Mouse (Mus musculus) kidney, embryonic 16.5 days (tissue): ENCODE measurements around the gene Fam214b. TPM values are rescaled to one million over a fixed set of nuclear protein-coding genes. Genes with fewer than 3 reads are reported as not detected.
"Not testable (repeated sequence)": the region's sequence is repeated elsewhere in the genome, so short reads cannot be mapped to it uniquely, and the experiment has no call there.

Experiments
- ATAC-seq: fragments of 200-750 bp; cut with Nextera tagmentation; 2 replicates; pipeline ENCODE4 v1.8.0; 2017; ENCODE audit warnings: moderate TSS enrichment; ENCODE audit not compliant: low FRiP score, low TSS enrichment
- H3K27ac ChIP-seq: fragments of 300-500 bp; sonication (generic); 2 replicates; pipeline ENCODE4 v1.5.1; 2014; ENCODE audit warnings: low read length
- H3K27me3 ChIP-seq: fragments of 300-500 bp; sonication (generic); 2 replicates; pipeline ENCODE4 v1.6.1; 2014; ENCODE audit warnings: low read length, control low read depth, mixed read lengths; ENCODE audit not compliant: insufficient read depth
- H3K36me3 ChIP-seq: fragments of 300-500 bp; sonication (generic); 2 replicates; pipeline ENCODE4 v1.6.1; 2014; ENCODE audit warnings: low read length, control low read depth, mixed read lengths; ENCODE audit not compliant: insufficient read depth
- H3K4me1 ChIP-seq: fragments of 300-500 bp; sonication (generic); 2 replicates; pipeline ENCODE4 v1.6.1; 2014; ENCODE audit warnings: low read length, control low read depth, mixed read lengths; ENCODE audit not compliant: insufficient read depth
- H3K4me2 ChIP-seq: fragments of 300-500 bp; sonication (generic); replicated peaks from 2 replicates; pipeline ENCODE4 v1.6.1; 2014; ENCODE audit warnings: low read depth, low read length
- H3K4me3 ChIP-seq: fragments of 300-500 bp; sonication (generic); 2 replicates; pipeline ENCODE4 v1.5.1; 2014; ENCODE audit warnings: mild to moderate bottlenecking, low read length
- H3K9ac ChIP-seq: fragments of 300-500 bp; sonication (generic); replicated peaks from 2 replicates; pipeline ENCODE4 v1.6.1; 2014; ENCODE audit warnings: low read length
- H3K9me3 ChIP-seq: fragments of 300-500 bp; sonication (generic); 2 replicates; pipeline ENCODE4 v1.6.1; 2016; ENCODE audit warnings: low read length, control low read depth
- WGBS: fragments of 180-500 bp; shearing (Covaris S2); extraction: QIAGEN DNeasy Blood & Tissue Kit; methylation state at CpG from one replicate; pipeline ENCODE4 v1.1.7; 2014; 5-methylcytosine and 5-hydroxymethylcytosine counted together
- polyA plus RNA-seq: library from polyadenylated mRNA; unstranded; fragments of >200 nt; fragmentation: Nextera tagmentation; extraction: Ambion mirVana; gene quantifications from 2 replicates; pipeline ENCODE4 v1.2.1, GENCODE M21; 2015

The Fam214b gene
- polyA plus RNA-seq, 1 experiment from 2014 or later: 11.7 TPM

GRCm38 (mm10) chr4:43000141-43000986 is 45.7 kb downstream of the Fam214b start, which contains the start of gene Vcp:
Gene Vcp (minus strand): TSS chr4:43000507.
- not testable (repeated sequence) for H3K36me3 ChIP-seq, H3K27me3 ChIP-seq, H3K9me3 ChIP-seq
- H3K27ac ChIP-seq: peak within 1 kb of the TSS; percentile 100
- WGBS: under 1% methylated on average over 50 of the region's 56 CpGs
- ATAC-seq: peak; percentile 99
- peak within 1 kb of the TSS; percentile 74 for H3K4me3 ChIP-seq
- peak within 1 kb of the TSS; percentile 86 for H3K4me2 ChIP-seq
- H3K4me1 ChIP-seq: peaks cover 22% of the 10 kb centered on the region
- peak within 1 kb of the TSS; percentile 85 for H3K9ac ChIP-seq

GRCm38 (mm10) chr4:42999451-43000140 is 46.4 kb downstream of the Fam214b start:
- H3K36me3 ChIP-seq: peaks cover 9% of the 10 kb centered on the region
- H3K4me1 ChIP-seq: peaks cover 22% of the 10 kb centered on the region
- no peaks in the 10 kb centered on the region for H3K27me3 ChIP-seq
- H3K9ac ChIP-seq: peak overlapping the region; percentile 85
- H3K4me3 ChIP-seq: peak overlapping the region; percentile 74
- peak; percentile 91 for ATAC-seq
- peak overlapping the region; percentile 86 for H3K4me2 ChIP-seq
- H3K9me3 ChIP-seq: no peaks in the 10 kb centered on the region
- WGBS: under 1% methylated on average over 51 of the region's 51 CpGs
- H3K27ac ChIP-seq: peak overlapping the region; percentile 100

- peak overlapping the region; percentile 85; the same call in 1 of the 2 replicates for H3K9ac ChIP-seq
- H3K36me3 ChIP-seq: peaks cover 25% of the 10 kb centered on the region
- WGBS: 50% methylated on average over 2 of the region's 2 CpGs
- H3K4me3 ChIP-seq: peak overlapping the region; percentile 74; the same call in 1 of the 2 replicates
- ATAC-seq: no peak
- no peaks in the 10 kb centered on the region for H3K9me3 ChIP-seq
- peak overlapping the region; percentile 86 for H3K4me2 ChIP-seq
- peaks cover 22% of the 10 kb centered on the region for H3K4me1 ChIP-seq
- H3K27me3 ChIP-seq: no peaks in the 10 kb centered on the region
- no peak overlapping the region for H3K27ac ChIP-seq
Observed at GRCm38 (mm10) chr4:42998022-42998421, 48.0 kb downstream of the Fam214b start.

- H3K4me2 ChIP-seq: no peak overlapping the region
- no peak overlapping the region for H3K4me3 ChIP-seq
- H3K27me3 ChIP-seq: no peaks in the 10 kb centered on the region
- H3K36me3 ChIP-seq: peaks cover 87% of the 10 kb centered on the region
- no peak for ATAC-seq
- WGBS: 81% methylated on average over 1 of the region's 1 CpGs
- H3K27ac ChIP-seq: no peak overlapping the region
- H3K9me3 ChIP-seq: no peaks in the 10 kb centered on the region
- H3K4me1 ChIP-seq: no peaks in the 10 kb centered on the region
- no peak overlapping the region for H3K9ac ChIP-seq
Observed at GRCm38 (mm10) chr4:42988296-42988695, 57.7 kb downstream of the Fam214b start.

Other genes starting within 250 kb of the Fam214b start
- gene Fam205a1, start 192.3 kb downstream of the Fam214b start, polyA plus RNA-seq: not detected in 2 replicates
- gene Gm12394, start 189.4 kb downstream of the Fam214b start, polyA plus RNA-seq: 0.06 and 0.14 TPM in 2 replicates
- gene Fam205c, start 172.0 kb downstream of the Fam214b start, polyA plus RNA-seq: 0.17 and 0.28 TPM in 2 replicates
- gene Phf24, start 129.6 kb downstream of the Fam214b start, polyA plus RNA-seq: 0.44 and 0.79 TPM in 2 replicates
- gene Dnajb5, start 96.4 kb downstream of the Fam214b start, polyA plus RNA-seq: 7.3 and 7.5 TPM in 2 replicates
- 0.39 and 1.7 TPM in 2 replicates for gene 1700022I11Rik, start 76.6 kb downstream of the Fam214b start, polyA plus RNA-seq
- gene Vcp, start 45.7 kb downstream of the Fam214b start, polyA plus RNA-seq: 560 and 578 TPM in 2 replicates
- 19.5 and 20.6 TPM in 2 replicates for gene Fancg, start 35.7 kb downstream of the Fam214b start, polyA plus RNA-seq
- gene Pigo, start 20.4 kb downstream of the Fam214b start, polyA plus RNA-seq: 29.8 and 32.2 TPM in 2 replicates
- gene Stoml2, start 14.5 kb downstream of the Fam214b start, polyA plus RNA-seq: 363 and 374 TPM in 2 replicates
- 6.8 and 8.6 TPM in 2 replicates for gene Unc13b, start 12.7 kb upstream of the Fam214b start, polyA plus RNA-seq
- gene Atp8b5, start 220.9 kb upstream of the Fam214b start, polyA plus RNA-seq: 0.66 and 0.77 TPM in 2 replicates